Mouse (Mus musculus) ES-E14 (cell line): ENCODE data around the gene Pop7. TPM values are rescaled to one million over a fixed set of nuclear protein-coding genes. Genes with fewer than 3 reads are reported as not detected.

Experiments
- DNase-seq: peaks from one replicate; pipeline ENCODE4 v3.0.0-alpha.2; 2013; ENCODE audit warnings: low read depth, low spot score
- H3K27ac ChIP-seq: 2 replicates; pipeline ENCODE4 v1.5.1; 2012; ENCODE audit warnings: low read depth, mild to moderate bottlenecking, low read length, moderate library complexity, mixed read lengths; ENCODE audit not compliant: poor library complexity, insufficient read depth, severe bottlenecking
- H3K36me3 ChIP-seq: 2 replicates; pipeline ENCODE4 v1.6.1; 2012; ENCODE audit warnings: mild to moderate bottlenecking, low read length, moderate library complexity, mixed read lengths; ENCODE audit not compliant: control insufficient read depth, poor library complexity, insufficient read depth, severe bottlenecking
- H3K4me1 ChIP-seq, 2 experiments: fragments of 150-350 bp in 1 of 2; sonication (generic) in 1 of 2; 2 replicates each; pipeline ENCODE4 v1.6.1; 2012; ENCODE audit warnings: low read length in 2 of 2, mild to moderate bottlenecking in 1 of 2, mixed read lengths in 1 of 2; ENCODE audit not compliant: control insufficient read depth in 2 of 2, insufficient read depth in 2 of 2, poor library complexity in 1 of 2
- H3K4me3 ChIP-seq, 2 experiments: fragments of 150-350 bp in 1 of 2; sonication (generic) in 1 of 2; 2 replicates each; pipeline ENCODE4 v1.5.1; 2012; ENCODE audit warnings: low read length in 2 of 2, low read depth in 1 of 2, mild to moderate bottlenecking in 1 of 2, mixed read lengths in 1 of 2; ENCODE audit not compliant: insufficient read depth in 1 of 2, poor library complexity in 1 of 2, severe bottlenecking in 1 of 2
- H3K9ac ChIP-seq: 2 replicates; pipeline ENCODE4 v1.6.1; 2012; ENCODE audit warnings: low read depth, mild to moderate bottlenecking, low read length, mixed read lengths; ENCODE audit not compliant: poor library complexity, insufficient read depth, severe bottlenecking
- H3K9me3 ChIP-seq: fragments of 150-350 bp; sonication (generic); 2 replicates; pipeline ENCODE4 v1.6.1; 2012; ENCODE audit warnings: low read depth, mild to moderate bottlenecking, low read length; ENCODE audit not compliant: control insufficient read depth, insufficient read depth
- CHD2 ChIP-seq: IDR thresholded peaks from 2 replicates; pipeline ENCODE4 v1.6.1; 2014; ENCODE audit warnings: mild to moderate bottlenecking, low read depth, low read length, inconsistent platforms
- HCFC1 ChIP-seq: IDR thresholded peaks from 2 replicates; pipeline ENCODE4 v1.6.1; 2012; ENCODE audit warnings: low read length, inconsistent platforms, borderline replicate concordance; ENCODE audit not compliant: insufficient read depth
- MAFK ChIP-seq: IDR thresholded peaks from 2 replicates; pipeline ENCODE4 v1.6.1; 2014; ENCODE audit warnings: mild to moderate bottlenecking, low read depth, low read length, inconsistent platforms; ENCODE audit not compliant: insufficient read depth
- ZC3H11A ChIP-seq: IDR thresholded peaks from 2 replicates; pipeline ENCODE4 v1.6.1; 2012; ENCODE audit warnings: low read depth, mild to moderate bottlenecking, inconsistent platforms, low read length, borderline replicate concordance
- ZNF384 ChIP-seq: IDR thresholded peaks from 2 replicates; pipeline ENCODE4 v1.6.1; 2012; ENCODE audit warnings: low read depth, low read length, inconsistent platforms
- in situ Hi-C, 2 experiments: fragments of 600-800 bp; cut with MboI; formaldehyde crosslinking; loops; one replicate each; pipeline ENCODE4 v1.15.1; 2025; ENCODE audit warnings: low sequenced_read_pairs in 2 of 2, inconsistent platforms in 1 of 2; ENCODE audit not compliant: unreplicated experiment in 2 of 2
- total RNA-seq: library from RNA; depleted of rRNA; stranded (reverse); fragments of 300-350 nt; gene quantifications from 2 replicates; pipeline ENCODE4 v1.2.3, GENCODE M21; 2012; rRNA removed

The Pop7 gene
- total RNA-seq, 1 experiment, result 41.7 TPM

- Histone ChIP-seq H3K4me1 (no peaks in the 10 kb centered on the region), H3K36me3 (no peaks in the 10 kb centered on the region), H3K4me3 (no peak overlapping the region), H3K9me3 (no peaks in the 10 kb centered on the region), H3K27ac (no peak overlapping the region), H3K9ac (no peak overlapping the region)
- DNase-seq, result no peak
- in situ Hi-C loops, result no loop called here
- TF ChIP-seq CHD2 (no peak), ZC3H11A (no peak), ZNF384 (no peak), HCFC1 (no peak), MAFK (no peak)
Observed at GRCm38 (mm10) chr5:137455866-137456591, 46.3 kb downstream of the Pop7 start.

- no peaks in the 10 kb centered on the region for H3K4me1 ChIP-seq
- H3K27ac ChIP-seq, result no peak overlapping the region
- H3K9me3 ChIP-seq, result no peaks in the 10 kb centered on the region
- in situ Hi-C loops, result no loop called here
- DNase-seq, result no peak
- H3K36me3 ChIP-seq, result no peaks in the 10 kb centered on the region
- TF ChIP-seq ZNF384 (no peak), ZC3H11A (no peak)
- H3K4me3 ChIP-seq, result no peak overlapping the region
- H3K9ac ChIP-seq, result no peak overlapping the region
Observed at GRCm38 (mm10) chr5:137455206-137455605, 47.1 kb downstream of the Pop7 start.

Other genes starting within 250 kb of the Pop7 start
- 0.31 TPM in 1 of 2 replicates, not detected in the other for gene Ache, start 215.0 kb downstream of the Pop7 start, total RNA-seq
- gene Ufsp1, start 207.9 kb downstream of the Pop7 start, total RNA-seq, result 3.6 and 6.3 TPM in 2 replicates
- gene Srrt, start 194.8 kb downstream of the Pop7 start, total RNA-seq, result 350 and 528 TPM in 2 replicates
- 22.7 and 24.2 TPM in 2 replicates for gene Trip6, start 188.1 kb downstream of the Pop7 start, total RNA-seq
- gene Slc12a9, start 168.9 kb downstream of the Pop7 start, total RNA-seq, result 20.9 and 34.9 TPM in 2 replicates
- 34.3 and 58.8 TPM in 2 replicates for gene Ephb4, start 152.4 kb downstream of the Pop7 start, total RNA-seq
- gene Zan, start 25.5 kb downstream of the Pop7 start, total RNA-seq, result 0.95 and 2.6 TPM in 2 replicates
- gene Gigyf1, start 16.0 kb upstream of the Pop7 start, total RNA-seq, result 24.7 and 40.3 TPM in 2 replicates
- 0.36 and 0.48 TPM in 2 replicates for gene Epo, start 30.7 kb upstream of the Pop7 start, total RNA-seq
- gene Gnb2, start 31.0 kb upstream of the Pop7 start, total RNA-seq, result 259 and 297 TPM in 2 replicates
- not detected in 2 replicates for gene Actl6b, start 51.0 kb upstream of the Pop7 start, total RNA-seq
- gene Tfr2, start 67.3 kb upstream of the Pop7 start, total RNA-seq, result 3.7 and 7.6 TPM in 2 replicates
- 7.8 and 12.9 TPM in 2 replicates for gene Mospd3, start 98.5 kb upstream of the Pop7 start, total RNA-seq
- 134 and 157 TPM in 2 replicates for gene Pcolce, start 111.3 kb upstream of the Pop7 start, total RNA-seq
- gene Fbxo24, start 126.5 kb upstream of the Pop7 start, total RNA-seq, result 1.1 and 2.2 TPM in 2 replicates
- 12.7 and 23.0 TPM in 2 replicates for gene Lrch4, start 126.6 kb upstream of the Pop7 start, total RNA-seq
- gene Gm20605, start 126.7 kb upstream of the Pop7 start, total RNA-seq, result 7.8 and 13.6 TPM in 2 replicates
- gene Sap25, start 138.8 kb upstream of the Pop7 start, total RNA-seq, result 12.0 and 24.0 TPM in 2 replicates
- 0.85 and 1.5 TPM in 2 replicates for gene Irs3, start 143.2 kb upstream of the Pop7 start, total RNA-seq
- 12.3 and 12.5 TPM in 2 replicates for gene Agfg2, start 182.2 kb upstream of the Pop7 start, total RNA-seq
- 5.9 and 7.4 TPM in 2 replicates for gene Nyap1, start 239.1 kb upstream of the Pop7 start, total RNA-seq
- 15.9 and 21.6 TPM in 2 replicates for gene Tsc22d4, start 243.2 kb upstream of the Pop7 start, total RNA-seq